Mouse (Mus musculus): ENCODE results near the gene Id3. TPM values are rescaled to one million over a fixed set of nuclear protein-coding genes. Genes with fewer than 3 reads are reported as not detected.
A peak's percentile ranks its signal among the peaks of the same experiment; 100 is the strongest.

The Id3 gene
- total and polyA plus RNA-seq, 2 experiments from 2014 or later: 134 to 177 TPM

GRCm38 (mm10) chr4:136188973-136189737 is 45.9 kb downstream of the Id3 start:
- no peaks in the 10 kb centered on the region for H3K9me3 ChIP-seq (ENCODE audit: low read length)
- H3K27ac ChIP-seq (ENCODE audit: low read depth, low read length): no peak overlapping the region
- whole genome bisulfite sequencing: 83% methylated on average over 6 of the region's 6 CpGs
- peak; percentile 34; the same call in 1 of the 2 replicates for TF ChIP-seq CTCF (IDR thresholded peaks at IDR 0.05; ENCODE audit: low read depth)
- ATAC-seq (no peak), DNase-seq (no peak)
- H3K4me3 ChIP-seq (ENCODE audit: low read depth, low read length): no peak overlapping the region
- no peak overlapping the region for H3K4me2 ChIP-seq (ENCODE audit: low read depth)
- H3K4me1 ChIP-seq (ENCODE audit: insufficient read depth): no peaks in the 10 kb centered on the region
- no peaks in the 10 kb centered on the region for H3K36me3 ChIP-seq (ENCODE audit: insufficient read depth)
- no peaks in the 10 kb centered on the region for H3K27me3 ChIP-seq (ENCODE audit: insufficient read depth, low read length)
- H3K9ac ChIP-seq: no peak overlapping the region

- H3K9ac ChIP-seq: no peak overlapping the region
- TF ChIP-seq CTCF (IDR thresholded peaks at IDR 0.05; ENCODE audit: low read depth): no peak
- no peaks in the 10 kb centered on the region for H3K36me3 ChIP-seq (ENCODE audit: insufficient read depth)
- H3K27ac ChIP-seq (ENCODE audit: low read depth, low read length): no peak overlapping the region
- no peak overlapping the region for H3K4me3 ChIP-seq (ENCODE audit: low read depth, low read length)
- 85% methylated on average over 8 of the region's 8 CpGs for WGBS
- ATAC-seq (no peak), DNase-seq (no peak)
- no peaks in the 10 kb centered on the region for H3K9me3 ChIP-seq (ENCODE audit: low read length)
- no peaks in the 10 kb centered on the region for H3K4me1 ChIP-seq (ENCODE audit: insufficient read depth)
- H3K27me3 ChIP-seq (ENCODE audit: insufficient read depth, low read length): no peaks in the 10 kb centered on the region
- H3K4me2 ChIP-seq (ENCODE audit: low read depth): no peak overlapping the region
Observed at GRCm38 (mm10) chr4:136189912-136190311, 46.6 kb downstream of the Id3 start.

- Histone ChIP-seq H3K4me3 (ENCODE audit: low read depth, low read length) (no peak overlapping the region), H3K9ac (no peak overlapping the region), H3K27me3 (ENCODE audit: insufficient read depth, low read length) (no peaks in the 10 kb centered on the region), H3K4me1 (ENCODE audit: insufficient read depth) (no peaks in the 10 kb centered on the region), H3K27ac (ENCODE audit: low read depth, low read length) (no peak overlapping the region), H3K9me3 (ENCODE audit: low read length) (no peaks in the 10 kb centered on the region), H3K4me2 (ENCODE audit: low read depth) (no peak overlapping the region), H3K36me3 (ENCODE audit: insufficient read depth) (no peaks in the 10 kb centered on the region)
- TF ChIP-seq CTCF (IDR thresholded peaks at IDR 0.05; ENCODE audit: low read depth): no peak
- DNase-seq (no peak), ATAC-seq (no peak)
- WGBS: 88% methylated on average over 3 of the region's 3 CpGs
Observed at GRCm38 (mm10) chr4:136193571-136193970, 50.3 kb downstream of the Id3 start.

- no peak overlapping the region for H3K4me3 ChIP-seq (ENCODE audit: low read depth, low read length)
- no peak overlapping the region for H3K9ac ChIP-seq
- DNase-seq (no peak), ATAC-seq (no peak)
- 71% methylated on average over 7 of the region's 7 CpGs for WGBS
- no peak for TF ChIP-seq CTCF (IDR thresholded peaks at IDR 0.05; ENCODE audit: low read depth)
- H3K9me3 ChIP-seq (ENCODE audit: low read length): no peaks in the 10 kb centered on the region
- H3K27me3 ChIP-seq (ENCODE audit: insufficient read depth, low read length): no peaks in the 10 kb centered on the region
- H3K36me3 ChIP-seq (ENCODE audit: insufficient read depth): no peaks in the 10 kb centered on the region
- no peaks in the 10 kb centered on the region for H3K4me1 ChIP-seq (ENCODE audit: insufficient read depth)
- no peak overlapping the region for H3K27ac ChIP-seq (ENCODE audit: low read depth, low read length)
- no peak overlapping the region for H3K4me2 ChIP-seq (ENCODE audit: low read depth)
Observed at GRCm38 (mm10) chr4:136195029-136195428, 51.7 kb downstream of the Id3 start.

Other genes starting within 250 kb of the Id3 start
- 0.24 and 0.31 TPM in 2 replicates for gene Cnr2, start 248.1 kb upstream of the Id3 start, total RNA-seq (2014; rRNA removed)
- 0.17 TPM in 1 of 2 replicates, not detected in the other for gene Cnr2, start 248.1 kb upstream of the Id3 start, polyA plus RNA-seq (2015; fragmentation: Nextera tagmentation; extraction: Ambion mirVana)
- 30.9 and 33.2 TPM in 2 replicates for gene Fuca1, start 222.8 kb upstream of the Id3 start, total RNA-seq (2014; rRNA removed)
- 67.7 and 75.2 TPM in 2 replicates for gene Fuca1, start 222.8 kb upstream of the Id3 start, polyA plus RNA-seq (2015; fragmentation: Nextera tagmentation; extraction: Ambion mirVana)
- 42.9 and 46.0 TPM in 2 replicates for gene Hmgcl, start 197.0 kb upstream of the Id3 start, total RNA-seq (2014; rRNA removed)
- 52.6 and 58.3 TPM in 2 replicates for gene Hmgcl, start 197.0 kb upstream of the Id3 start, polyA plus RNA-seq (2015; fragmentation: Nextera tagmentation; extraction: Ambion mirVana)
- 32.1 and 42.4 TPM in 2 replicates for gene Gale, start 179.8 kb upstream of the Id3 start, total RNA-seq (2014; rRNA removed)
- gene Gale, start 179.8 kb upstream of the Id3 start, polyA plus RNA-seq (2015; fragmentation: Nextera tagmentation; extraction: Ambion mirVana): 30.7 and 34.4 TPM in 2 replicates
- 136 and 138 TPM in 2 replicates for gene Lypla2, start 170.9 kb upstream of the Id3 start, total RNA-seq (2014; rRNA removed)
- gene Lypla2, start 170.9 kb upstream of the Id3 start, polyA plus RNA-seq (2015; fragmentation: Nextera tagmentation; extraction: Ambion mirVana): 201 and 206 TPM in 2 replicates
- 62.8 and 64.2 TPM in 2 replicates for gene Pithd1, start 156.2 kb upstream of the Id3 start, total RNA-seq (2014; rRNA removed)
- gene Pithd1, start 156.2 kb upstream of the Id3 start, polyA plus RNA-seq (2015; fragmentation: Nextera tagmentation; extraction: Ambion mirVana): 82.2 and 93.3 TPM in 2 replicates
- gene Eloa, start 121.7 kb upstream of the Id3 start, total RNA-seq (2014; rRNA removed): 32.2 and 36.7 TPM in 2 replicates
- gene Eloa, start 121.7 kb upstream of the Id3 start, polyA plus RNA-seq (2015; fragmentation: Nextera tagmentation; extraction: Ambion mirVana): 17.2 and 21.3 TPM in 2 replicates
- gene Rpl11, start 90.1 kb upstream of the Id3 start, total RNA-seq (2014; rRNA removed): 872 and 1,141 TPM in 2 replicates
- 313 and 396 TPM in 2 replicates for gene Rpl11, start 90.1 kb upstream of the Id3 start, polyA plus RNA-seq (2015; fragmentation: Nextera tagmentation; extraction: Ambion mirVana)
- 0.85 and 1.2 TPM in 2 replicates for gene E2f2, start 28.9 kb downstream of the Id3 start, total RNA-seq (2014; rRNA removed)
- 0.84 and 1.4 TPM in 2 replicates for gene E2f2, start 28.9 kb downstream of the Id3 start, polyA plus RNA-seq (2015; fragmentation: Nextera tagmentation; extraction: Ambion mirVana)
- 3.5 and 3.8 TPM in 2 replicates for gene Asap3, start 62.9 kb downstream of the Id3 start, total RNA-seq (2014; rRNA removed)
- gene Asap3, start 62.9 kb downstream of the Id3 start, polyA plus RNA-seq (2015; fragmentation: Nextera tagmentation; extraction: Ambion mirVana): 2.0 and 2.5 TPM in 2 replicates
- 0.31 and 0.48 TPM in 2 replicates for gene Tcea3, start 104.2 kb downstream of the Id3 start, total RNA-seq (2014; rRNA removed)
- 1.6 and 1.9 TPM in 2 replicates for gene Tcea3, start 104.2 kb downstream of the Id3 start, polyA plus RNA-seq (2015; fragmentation: Nextera tagmentation; extraction: Ambion mirVana)
- gene Zfp46, start 141.2 kb downstream of the Id3 start, total RNA-seq (2014; rRNA removed): 72.6 and 73.1 TPM in 2 replicates
- gene Zfp46, start 141.2 kb downstream of the Id3 start, polyA plus RNA-seq (2015; fragmentation: Nextera tagmentation; extraction: Ambion mirVana): 23.6 and 31.0 TPM in 2 replicates
- gene Hnrnpr, start 167.4 kb downstream of the Id3 start, total RNA-seq (2014; rRNA removed): 162 and 169 TPM in 2 replicates
- gene Hnrnpr, start 167.4 kb downstream of the Id3 start, polyA plus RNA-seq (2015; fragmentation: Nextera tagmentation; extraction: Ambion mirVana): 175 and 214 TPM in 2 replicates

Measured in forebrain, postnatal 0 days (tissue).